ENCODE assay signal across 1 mouse cellular context in genomic region chr16:10767158-10767557, GRCm38 (mm10).
TF ChIP-seq lines count a peak whose summit lies in the region.

No protein-coding gene starts in this region.

TF ChIP-seq in CH12.LX, 34 proteins besides CTCF, POLR2A, EP300 and RAD21 (continued from another document):
- TF ChIP-seq SMC3 (IDR thresholded peaks at IDR 0.05; ENCODE audit: low read depth, low read length) (peak; percentile 84), ZC3H11A (IDR thresholded peaks at IDR 0.05; ENCODE audit: low read depth, low read length) (peak; percentile 19; the same call in 1 of the 2 replicates), IRF4 (IDR thresholded peaks at IDR 0.05; ENCODE audit: low read depth, low read length) (peak; percentile 66; the same call in 1 of the 2 replicates), MAFK (IDR thresholded peaks at IDR 0.05; ENCODE audit: insufficient replicate concordance, low read length) (no peak), ELF1 (IDR thresholded peaks at IDR 0.05; ENCODE audit: low read depth, low read length) (peak; percentile 86), TCF12 (IDR thresholded peaks at IDR 0.05; ENCODE audit: low read depth, low read length) (peak; percentile 72), ETS1 (conservative IDR thresholded peaks at IDR 0.05; ENCODE audit: low read depth, low read length) (peak; percentile 38; the same call in 1 of the 2 replicates), MEF2A (IDR thresholded peaks at IDR 0.05; ENCODE audit: borderline replicate concordance, low read depth, low read length) (0 out of 2 replicates have a peak, but pooled peaks have one; percentile 50)
TF ChIP-seq in CH12.LX: peak in this region for 7.
